Mouse (Mus musculus) central nervous system, embryonic 14 days (tissue): ENCODE results near the gene Pcyt2. TPM values are rescaled to one million over a fixed set of nuclear protein-coding genes. Genes with fewer than 3 reads are reported as not detected.

ENCODE experiments used
- polyA plus RNA-seq: library from polyadenylated mRNA; depleted of rRNA; stranded (reverse); fragments of >200 nt; gene quantifications from 2 replicates; pipeline ENCODE4 v1.2.3, GENCODE M21; 2012; rRNA removed

Pcyt2 gene
- polyA plus RNA-seq: 272 and 279 TPM in 2 replicates

DNA sequence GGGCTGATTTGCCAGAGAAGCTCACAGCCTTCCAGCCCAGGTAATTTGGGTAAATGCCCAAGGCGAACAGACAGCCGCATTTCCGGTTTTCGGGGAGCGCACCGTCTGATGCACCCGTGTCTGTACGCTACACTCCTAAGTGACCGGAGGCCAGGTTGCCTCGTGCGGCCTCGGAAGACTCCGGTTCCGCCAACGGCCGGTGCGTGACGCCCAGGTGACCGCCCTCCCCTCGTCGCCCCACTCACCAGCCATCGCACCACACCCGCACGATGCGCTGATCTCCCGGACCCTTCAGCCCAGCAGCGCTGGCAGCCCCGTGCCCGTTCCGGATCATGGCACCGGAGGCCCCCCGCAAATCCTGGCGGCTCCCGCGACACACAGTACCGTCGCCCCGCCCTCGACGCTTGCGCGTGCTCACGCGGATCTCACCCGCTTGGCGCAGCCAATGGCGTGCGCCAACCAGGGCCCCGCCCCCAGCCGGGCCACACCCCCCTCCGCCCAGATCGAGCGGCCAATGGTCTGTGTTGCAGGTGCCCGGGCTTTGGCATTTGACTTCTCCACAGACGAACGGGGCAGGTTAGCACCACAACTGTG, at the start of gene Pcyt2:
Pcyt2 (minus strand) TSS at position 418 of the 594 bp plus-strand sequence.

DNA sequence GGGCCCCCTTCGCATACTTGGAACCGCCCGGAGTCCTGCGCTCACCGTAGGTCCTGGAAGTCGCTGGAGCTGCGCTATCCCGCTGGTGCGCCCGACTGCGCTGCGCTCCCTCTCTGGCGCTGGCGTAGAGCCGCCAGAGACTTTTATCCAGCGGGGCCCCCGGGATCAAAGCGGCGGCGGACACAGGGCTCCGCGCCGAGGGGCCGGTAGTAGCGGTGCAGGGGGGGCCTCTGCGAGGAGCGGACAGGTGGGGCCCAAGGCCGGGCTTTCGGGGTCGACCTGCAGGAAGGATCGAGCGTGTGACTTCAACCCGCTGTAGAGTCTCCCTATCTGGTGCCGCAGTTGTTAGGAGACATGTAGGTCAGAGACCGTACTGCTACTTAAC, 43.3 kb upstream of the Pcyt2 start, which contains the start of gene Notum:
Notum (minus strand) TSS at position 100 of the 385 bp plus-strand sequence.

DNA sequence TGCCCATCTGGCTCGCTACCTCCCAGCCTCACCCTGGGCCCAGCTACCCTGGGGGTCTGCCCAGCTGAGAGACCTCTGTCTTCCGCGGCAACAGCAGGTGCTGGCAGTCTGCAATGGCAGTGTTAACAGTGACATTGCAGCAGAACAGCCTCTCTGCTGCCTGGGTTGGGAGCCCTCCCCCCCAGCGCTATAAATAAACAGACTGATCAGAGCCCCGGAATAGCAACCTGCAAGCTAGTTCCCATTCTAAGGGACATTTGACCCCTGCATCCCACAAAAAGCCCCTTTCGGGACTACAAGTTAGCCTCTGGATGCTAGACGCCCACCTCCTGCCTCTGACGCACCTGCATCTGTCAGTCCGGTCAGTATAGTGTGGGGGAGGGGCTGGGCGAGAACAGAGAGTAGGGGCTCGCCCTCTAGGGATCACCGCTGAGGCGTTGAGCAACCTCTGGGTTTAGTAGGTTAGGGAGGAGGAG, 30.3 kb upstream of the Pcyt2 start, which contains the start of gene Myadml2:
Myadml2 (minus strand) TSS at position 158 of the 476 bp plus-strand sequence.

DNA sequence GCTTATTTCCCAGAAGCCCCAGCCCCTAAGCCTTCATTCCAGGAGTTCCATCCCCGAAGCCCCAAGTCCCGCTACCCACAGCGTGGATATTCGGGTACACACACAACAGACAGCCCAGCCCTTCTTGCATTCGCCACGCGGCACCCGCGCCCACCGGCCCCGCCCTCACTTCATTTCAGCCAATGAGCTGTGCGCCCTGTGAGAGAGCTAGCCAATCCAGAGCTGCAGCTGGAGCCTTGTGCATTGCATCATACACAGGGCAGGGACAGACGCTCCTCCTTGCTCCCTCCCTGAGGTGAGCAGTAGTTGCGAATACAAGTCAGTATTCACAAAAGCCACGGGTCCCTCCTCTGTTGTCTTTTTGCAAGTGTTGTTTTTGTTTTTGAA, 25.9 kb upstream of the Pcyt2 start, which contains the start of gene Pycr1:
Pycr1 (minus strand) TSS at position 169 of the 387 bp plus-strand sequence.

DNA sequence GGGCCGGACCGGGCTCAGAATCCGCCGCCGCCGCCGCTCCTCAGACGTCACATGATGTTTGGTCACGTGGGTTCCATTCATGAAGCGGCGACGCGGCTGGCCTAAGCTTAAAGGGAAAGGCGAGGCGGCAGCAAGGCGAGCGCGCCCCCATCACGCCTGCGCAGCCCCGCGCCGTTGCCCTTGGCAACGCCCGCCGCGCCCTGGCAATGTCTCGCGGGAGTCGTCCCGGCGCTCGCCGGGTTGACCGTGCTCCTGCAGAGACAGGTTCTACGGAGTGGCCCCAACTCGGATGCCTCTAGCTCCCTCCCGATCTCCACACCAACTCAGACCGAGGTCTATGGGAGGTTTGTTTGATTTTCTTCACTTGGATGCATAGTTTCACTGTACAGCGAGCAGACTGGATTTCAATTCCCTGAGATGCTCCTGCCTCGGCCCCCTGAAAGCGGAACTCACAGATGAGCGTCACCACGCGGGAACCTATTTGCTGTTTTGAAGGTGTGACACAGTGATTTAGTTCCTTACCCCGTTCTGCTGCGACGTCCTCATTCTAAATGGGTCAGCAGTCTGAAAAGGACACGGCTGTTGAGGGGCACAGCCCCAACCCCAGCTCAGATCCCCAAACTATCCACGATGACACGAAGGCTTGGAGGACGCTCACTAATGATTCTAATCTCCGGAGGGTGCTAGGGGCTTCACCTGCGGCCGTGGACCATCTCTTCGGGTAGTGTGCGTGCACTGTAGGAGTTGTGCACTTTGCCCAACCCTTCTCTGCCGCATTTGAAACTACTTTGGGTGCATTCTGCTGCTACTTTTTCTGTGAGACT, 16.0 kb upstream of the Pcyt2 start, which contains the start of gene Mafg:
Mafg (minus strand) TSS at position 81 of the 824 bp plus-strand sequence.

DNA sequence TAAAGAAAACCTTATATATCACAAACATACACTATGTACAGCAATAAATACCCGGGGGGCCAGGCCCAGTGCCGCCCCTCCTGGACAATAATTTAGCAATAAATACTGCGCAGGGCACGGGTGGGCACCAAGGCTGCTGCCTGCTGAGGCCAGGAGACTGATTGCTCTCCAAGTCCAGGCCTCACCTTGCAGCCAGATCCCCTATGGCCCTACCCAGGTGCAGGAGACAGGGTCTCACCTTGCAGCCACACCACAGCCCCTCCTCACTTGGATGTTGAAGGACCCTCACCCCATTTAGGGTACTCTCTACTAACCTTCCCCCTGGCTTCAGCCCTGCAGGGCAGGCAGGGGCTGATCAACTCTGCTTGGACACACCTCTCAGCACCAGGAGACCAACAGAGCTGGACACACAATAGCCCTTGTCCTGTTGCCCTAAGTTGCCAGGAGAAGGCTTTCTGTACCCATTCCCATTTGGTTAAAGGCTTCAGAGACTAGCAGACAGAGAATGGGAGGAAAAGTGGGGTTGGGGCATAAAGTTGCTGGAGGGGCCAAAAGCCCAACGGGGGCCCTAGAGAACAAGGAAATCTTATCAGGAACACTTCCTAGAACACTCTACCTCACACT, 7.5 kb upstream of the Pcyt2 start, which contains the start of gene Sirt7:
Sirt7 (minus strand) TSS at position 89 of the 624 bp plus-strand sequence.

DNA sequence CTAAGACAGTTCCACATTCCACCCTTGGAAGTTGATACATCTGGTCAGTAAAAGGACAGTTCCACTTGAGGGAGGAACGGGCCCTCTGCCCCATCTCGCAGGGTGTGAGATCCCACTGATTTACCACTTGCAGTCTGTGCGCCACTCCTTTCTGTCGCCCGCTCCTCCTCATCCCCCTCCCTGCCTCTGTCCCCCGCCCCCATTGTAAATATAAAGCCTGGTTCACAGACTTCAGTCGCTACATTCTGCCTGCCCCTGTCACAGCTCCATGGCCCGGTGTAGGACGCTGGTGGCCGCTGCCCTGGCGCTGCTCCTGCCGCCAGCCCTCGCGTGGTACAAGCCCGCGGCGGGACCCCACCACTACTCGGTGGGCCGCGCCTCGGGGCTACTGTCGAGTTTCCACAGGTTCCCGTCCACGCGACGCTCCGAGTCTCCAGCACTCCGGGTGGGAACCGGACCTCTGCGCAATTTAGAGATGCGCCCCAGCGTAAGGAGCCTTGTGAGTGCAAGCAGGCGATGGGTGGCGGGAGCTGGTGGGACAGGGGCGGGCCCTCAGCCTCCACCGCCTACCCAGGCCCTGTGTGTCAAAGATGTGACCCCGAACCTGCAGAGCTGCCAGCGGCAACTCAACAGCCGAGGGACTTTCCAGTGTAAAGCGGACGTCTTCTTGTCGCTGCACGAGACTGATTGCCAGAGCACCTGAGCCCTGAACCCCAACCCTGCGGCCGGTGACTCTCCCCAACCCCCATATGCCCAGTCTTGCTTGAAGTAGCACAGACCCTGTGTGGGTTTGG, 9.3 kb downstream of the Pcyt2 start, which contains the start of gene Npb:
Npb (plus strand) TSS at position 237 of the 794 bp plus-strand sequence.

DNA sequence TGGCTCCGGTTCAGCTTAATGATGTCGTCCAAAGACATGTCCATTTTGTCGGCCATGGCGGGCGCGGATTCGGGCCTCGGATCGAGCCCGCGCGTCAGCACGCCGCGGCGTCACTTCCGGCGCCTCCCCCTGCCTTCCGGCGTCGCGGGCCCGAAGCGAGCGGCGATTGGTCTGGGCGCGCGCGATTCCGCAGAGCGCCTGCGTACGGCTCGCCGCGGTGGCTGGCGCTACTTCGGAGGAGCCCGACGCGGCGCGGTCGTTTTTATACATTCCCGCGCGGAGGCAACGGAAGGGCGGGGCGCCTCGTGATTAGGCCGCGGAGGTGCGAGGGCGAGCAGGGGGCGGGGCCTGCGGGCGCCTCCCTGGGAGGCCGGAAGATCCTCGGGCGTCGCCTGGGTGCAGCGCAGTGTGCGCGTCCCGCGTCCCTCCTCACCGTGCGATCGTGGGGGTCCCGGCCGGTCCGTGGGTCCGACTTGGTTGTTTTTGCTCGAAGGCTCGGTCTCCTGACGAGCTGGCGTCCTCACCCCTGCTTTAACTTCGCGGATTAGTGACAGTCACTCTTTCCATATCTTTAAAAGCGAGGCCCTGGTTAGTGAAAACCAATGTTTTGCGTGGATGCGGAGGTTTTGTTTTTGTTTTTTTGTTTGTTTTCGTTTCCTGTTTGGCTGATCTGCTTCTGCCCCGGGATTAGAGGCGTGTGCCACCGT, 19.3 kb downstream of the Pcyt2 start, which contains the start of the genes Alyref and Anapc11:
Alyref (minus strand) TSS at position 83 of the 707 bp plus-strand sequence.
Anapc11 (plus strand) TSS at position 139 of the 707 bp plus-strand sequence.

DNA sequence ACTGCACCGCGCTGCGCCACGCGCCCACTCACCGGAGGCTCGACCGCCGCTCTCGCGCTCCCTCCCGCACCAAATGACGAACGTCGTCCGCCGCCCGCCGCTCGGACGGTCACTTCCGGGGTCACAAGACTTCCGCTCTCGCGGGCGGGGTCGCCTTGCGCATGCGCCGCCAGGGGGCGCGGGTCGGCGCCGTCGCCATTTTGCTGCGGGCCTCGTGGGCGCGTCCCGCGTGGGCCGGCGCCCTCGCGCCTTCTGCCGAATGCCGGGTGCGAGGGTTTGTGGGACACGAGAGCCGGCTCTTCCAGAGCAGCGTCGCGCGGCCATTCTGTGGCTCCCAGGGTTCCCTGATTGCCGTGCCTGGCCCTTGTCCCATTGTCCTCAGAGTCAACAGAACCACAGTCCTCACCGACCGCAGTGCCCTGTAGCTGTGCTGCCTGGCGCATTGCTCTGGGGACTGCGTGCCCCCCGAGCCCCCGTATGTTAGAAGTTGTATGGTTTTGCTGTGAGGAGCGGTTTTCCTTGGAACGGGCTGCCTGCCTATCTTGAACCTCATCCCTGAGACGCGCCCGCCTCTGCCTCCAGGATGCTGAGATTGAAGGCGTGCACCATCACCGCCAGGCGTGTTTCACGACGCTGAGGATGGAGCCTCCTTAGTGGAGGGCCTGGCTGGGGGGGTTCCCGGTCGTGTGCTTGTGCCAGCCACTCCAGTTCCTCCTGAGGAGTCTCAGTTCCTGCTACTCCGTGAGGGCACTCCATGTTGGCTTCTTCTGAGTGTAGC, 36.1 kb downstream of the Pcyt2 start, which contains the start of gene Arhgdia:
Arhgdia (minus strand) TSS at position 135 of the 778 bp plus-strand sequence.

DNA sequence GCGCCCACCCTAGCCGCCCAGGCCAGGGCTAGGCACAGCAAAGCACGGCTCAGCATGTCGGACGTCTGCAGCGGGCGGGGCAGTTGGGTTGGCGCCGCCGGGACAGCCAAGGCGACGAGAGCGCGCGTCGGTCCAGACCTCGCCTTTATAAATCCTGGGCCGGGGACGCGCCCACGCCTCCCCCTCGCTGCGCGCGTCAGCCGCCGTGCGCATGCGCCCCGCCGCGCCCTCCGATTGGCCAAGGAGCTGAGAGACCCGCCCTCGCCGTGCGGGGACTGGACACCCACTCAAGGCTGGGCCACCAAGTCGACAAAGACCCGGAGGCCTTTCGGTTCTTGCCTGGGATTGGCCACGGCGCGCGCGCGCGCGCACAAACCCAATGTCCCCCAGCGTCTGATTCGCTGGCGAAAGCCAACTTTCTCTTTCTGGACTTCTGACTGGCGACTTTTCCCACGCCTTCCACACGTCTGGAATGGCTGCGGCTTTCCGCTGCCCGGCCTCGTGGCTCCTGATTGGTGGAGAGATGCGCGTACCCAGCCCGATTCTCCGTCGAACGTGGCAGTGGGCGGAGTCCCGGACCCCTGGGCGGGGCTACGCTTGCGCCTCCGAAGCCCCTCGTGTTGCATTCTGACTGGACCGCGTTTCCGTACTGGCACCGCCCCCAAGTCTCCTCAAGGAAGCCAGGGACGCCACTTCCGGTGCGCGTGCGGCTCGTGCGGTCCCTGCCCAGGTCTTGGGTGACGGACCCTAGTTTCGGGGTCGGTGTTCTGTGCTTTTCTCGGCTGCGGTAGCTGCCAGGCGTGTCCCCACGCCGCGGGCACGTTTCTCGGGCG, 44.8 kb downstream of the Pcyt2 start, which contains the start of gene P4hb:
P4hb (minus strand) TSS at position 502 of the 833 bp plus-strand sequence.

Other genes with a start within 250 kb of the Pcyt2 start
- gene Faap100, start 239.2 kb downstream of the Pcyt2 start, polyA plus RNA-seq: 84.8 and 87.8 TPM in 2 replicates
- 49.9 and 50.5 TPM in 2 replicates for gene Nploc4, start 180.2 kb downstream of the Pcyt2 start, polyA plus RNA-seq
- gene Tspan10, start 175.3 kb downstream of the Pcyt2 start, polyA plus RNA-seq: 0.14 TPM in 1 of 2 replicates, not detected in the other
- 0.29 and 0.44 TPM in 2 replicates for gene Pde6g, start 164.4 kb downstream of the Pcyt2 start, polyA plus RNA-seq
- 8.3 and 9.0 TPM in 2 replicates for gene Oxld1, start 159.9 kb downstream of the Pcyt2 start, polyA plus RNA-seq
- gene Ccdc137, start 159.8 kb downstream of the Pcyt2 start, polyA plus RNA-seq: 34.1 and 34.7 TPM in 2 replicates
- gene Arl16, start 150.3 kb downstream of the Pcyt2 start, polyA plus RNA-seq: 40.3 and 40.8 TPM in 2 replicates
- 101 and 106 TPM in 2 replicates for gene Mrpl12, start 133.3 kb downstream of the Pcyt2 start, polyA plus RNA-seq
- 42.9 and 47.1 TPM in 2 replicates for gene Slc25a10, start 126.1 kb downstream of the Pcyt2 start, polyA plus RNA-seq
- 0.25 and 1.1 TPM in 2 replicates for gene Gcgr, start 87.2 kb downstream of the Pcyt2 start, polyA plus RNA-seq
- gene Mcrip1, start 68.2 kb downstream of the Pcyt2 start, polyA plus RNA-seq: 208 and 216 TPM in 2 replicates
- gene Ppp1r27, start 66.8 kb downstream of the Pcyt2 start, polyA plus RNA-seq: 0.59 TPM in 1 of 2 replicates, not detected in the other
- 209 and 309 TPM in 2 replicates for gene P4hb, start 44.7 kb downstream of the Pcyt2 start, polyA plus RNA-seq
- 455 and 517 TPM in 2 replicates for gene Arhgdia, start 36.3 kb downstream of the Pcyt2 start, polyA plus RNA-seq
- gene Alyref, start 19.6 kb downstream of the Pcyt2 start, polyA plus RNA-seq: 136 and 151 TPM in 2 replicates
- gene Anapc11, start 19.5 kb downstream of the Pcyt2 start, polyA plus RNA-seq: 168 and 170 TPM in 2 replicates
- 0.73 and 1.2 TPM in 2 replicates for gene Npb, start 9.5 kb downstream of the Pcyt2 start, polyA plus RNA-seq
- 74.5 and 74.8 TPM in 2 replicates for gene Sirt7, start 7.3 kb upstream of the Pcyt2 start, polyA plus RNA-seq
- gene Mafg, start 15.7 kb upstream of the Pcyt2 start, polyA plus RNA-seq: 52.3 and 57.4 TPM in 2 replicates
- 22.8 and 29.0 TPM in 2 replicates for gene Pycr1, start 25.8 kb upstream of the Pcyt2 start, polyA plus RNA-seq
- gene Myadml2, start 30.2 kb upstream of the Pcyt2 start, polyA plus RNA-seq: 0.11 and 0.58 TPM in 2 replicates
- gene Notum, start 43.2 kb upstream of the Pcyt2 start, polyA plus RNA-seq: 1.9 and 3.2 TPM in 2 replicates
- gene Aspscr1, start 55.0 kb upstream of the Pcyt2 start, polyA plus RNA-seq: 88.0 and 94.4 TPM in 2 replicates
- gene Cenpx, start 95.8 kb upstream of the Pcyt2 start, polyA plus RNA-seq: 71.4 and 77.3 TPM in 2 replicates
- gene Lrrc45, start 96.0 kb upstream of the Pcyt2 start, polyA plus RNA-seq: 125 and 127 TPM in 2 replicates
- 346 and 390 TPM in 2 replicates for gene Rac3, start 103.5 kb upstream of the Pcyt2 start, polyA plus RNA-seq
- gene Dcxr, start 109.3 kb upstream of the Pcyt2 start, polyA plus RNA-seq: 11.1 and 11.3 TPM in 2 replicates
- 0.57 and 5.7 TPM in 2 replicates for gene Cbr2, start 114.2 kb upstream of the Pcyt2 start, polyA plus RNA-seq
- 1.6 and 1.7 TPM in 2 replicates for gene Hmga1b, start 144.9 kb upstream of the Pcyt2 start, polyA plus RNA-seq
- gene Rfng, start 166.3 kb upstream of the Pcyt2 start, polyA plus RNA-seq: 103 and 114 TPM in 2 replicates
- gene Gps1, start 166.3 kb upstream of the Pcyt2 start, polyA plus RNA-seq: 278 and 290 TPM in 2 replicates
- gene Dus1l, start 178.5 kb upstream of the Pcyt2 start, polyA plus RNA-seq: 48.0 and 49.8 TPM in 2 replicates
- gene Fasn, start 206.6 kb upstream of the Pcyt2 start, polyA plus RNA-seq: 238 and 256 TPM in 2 replicates